Mouse (Mus musculus) midbrain, embryonic 13.5 days (tissue): ENCODE results near the gene Cd300ld4. TPM values are rescaled to one million over a fixed set of nuclear protein-coding genes. Genes with fewer than 3 reads are reported as not detected.

ENCODE experiments used
- polyA plus RNA-seq: library from polyadenylated mRNA; unstranded; fragments of >200 nt; fragmentation: Nextera tagmentation; extraction: Ambion mirVana; gene quantifications from 2 replicates; pipeline ENCODE4 v1.2.1, GENCODE M21; 2015

Gene Cd300ld4
- polyA plus RNA-seq, 1 experiment from 2014 or later: not detected

Other genes starting within 250 kb of the Cd300ld4 start
- gene Btbd17, start 231.1 kb downstream of the Cd300ld4 start, polyA plus RNA-seq: 30.1 and 33.6 TPM in 2 replicates
- gene Gpr142, start 228.1 kb downstream of the Cd300ld4 start, polyA plus RNA-seq: not detected in 2 replicates
- 5.9 and 7.1 TPM in 2 replicates for gene Gprc5c, start 175.9 kb downstream of the Cd300ld4 start, polyA plus RNA-seq
- 0.55 and 0.67 TPM in 2 replicates for gene Cd300a, start 137.0 kb downstream of the Cd300ld4 start, polyA plus RNA-seq
- gene Cd300lb, start 92.6 kb downstream of the Cd300ld4 start, polyA plus RNA-seq: 0.05 TPM in 1 of 2 replicates, not detected in the other
- gene Cd300c, start 57.9 kb downstream of the Cd300ld4 start, polyA plus RNA-seq: not detected in 2 replicates
- not detected in 2 replicates for gene Cd300ld, start 37.1 kb downstream of the Cd300ld4 start, polyA plus RNA-seq
- 0.81 and 0.82 TPM in 2 replicates for gene Cd300c2, start 25.1 kb downstream of the Cd300ld4 start, polyA plus RNA-seq
- gene Cd300ld2, start 10.8 kb downstream of the Cd300ld4 start, polyA plus RNA-seq: not detected in 2 replicates
- gene Cd300ld5, start 10.8 kb upstream of the Cd300ld4 start, polyA plus RNA-seq: not detected in 2 replicates
- not detected in 2 replicates for gene Cd300ld3, start 21.4 kb upstream of the Cd300ld4 start, polyA plus RNA-seq
- gene Cd300e, start 35.2 kb upstream of the Cd300ld4 start, polyA plus RNA-seq: not detected in 2 replicates
- 0.63 and 1.3 TPM in 2 replicates for gene Rab37, start 64.4 kb upstream of the Cd300ld4 start, polyA plus RNA-seq
- gene Cd300lf, start 107.0 kb upstream of the Cd300ld4 start, polyA plus RNA-seq: 0.28 TPM in 1 of 2 replicates, not detected in the other
- gene Slc9a3r1, start 136.3 kb upstream of the Cd300ld4 start, polyA plus RNA-seq: 30.4 and 34.3 TPM in 2 replicates
- 10.3 and 10.7 TPM in 2 replicates for gene Tmem104, start 160.5 kb upstream of the Cd300ld4 start, polyA plus RNA-seq
- 20.9 and 23.7 TPM in 2 replicates for gene Nat9, start 160.8 kb upstream of the Cd300ld4 start, polyA plus RNA-seq
- 0.06 and 0.12 TPM in 2 replicates for gene Grin2c, start 240.2 kb upstream of the Cd300ld4 start, polyA plus RNA-seq